Mouse (Mus musculus) embryo, embryonic 10.5 days (tissue): ENCODE results near the gene Fmnl3.

Experiments used
- DNase-seq: peaks from one replicate; pipeline ENCODE4 v3.0.0-alpha.2; 2015; ENCODE audit warnings: low spot score

The Fmnl3 gene

DNA sequence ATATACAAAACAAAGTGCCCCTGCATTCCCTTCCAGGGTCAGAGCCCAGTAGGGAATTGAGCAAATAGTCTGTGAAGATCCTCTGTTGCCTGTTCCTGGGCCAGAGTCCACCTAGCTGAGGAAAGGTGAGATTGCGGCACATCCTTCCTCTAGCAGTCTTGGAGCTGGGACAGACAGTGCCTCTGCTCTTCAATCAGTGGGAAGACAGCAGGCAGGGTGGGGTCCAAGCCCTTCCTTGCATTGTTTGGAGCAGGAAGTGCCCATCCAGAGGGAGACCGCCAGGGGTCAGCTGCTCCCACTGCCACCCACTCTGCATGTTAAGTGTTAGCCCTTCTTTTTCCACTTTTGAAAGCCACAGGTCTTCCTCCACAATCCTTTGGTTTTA lies 53.0 kb downstream of the Fmnl3 start:
- DNase-seq, result peak; percentile 9

DNA sequence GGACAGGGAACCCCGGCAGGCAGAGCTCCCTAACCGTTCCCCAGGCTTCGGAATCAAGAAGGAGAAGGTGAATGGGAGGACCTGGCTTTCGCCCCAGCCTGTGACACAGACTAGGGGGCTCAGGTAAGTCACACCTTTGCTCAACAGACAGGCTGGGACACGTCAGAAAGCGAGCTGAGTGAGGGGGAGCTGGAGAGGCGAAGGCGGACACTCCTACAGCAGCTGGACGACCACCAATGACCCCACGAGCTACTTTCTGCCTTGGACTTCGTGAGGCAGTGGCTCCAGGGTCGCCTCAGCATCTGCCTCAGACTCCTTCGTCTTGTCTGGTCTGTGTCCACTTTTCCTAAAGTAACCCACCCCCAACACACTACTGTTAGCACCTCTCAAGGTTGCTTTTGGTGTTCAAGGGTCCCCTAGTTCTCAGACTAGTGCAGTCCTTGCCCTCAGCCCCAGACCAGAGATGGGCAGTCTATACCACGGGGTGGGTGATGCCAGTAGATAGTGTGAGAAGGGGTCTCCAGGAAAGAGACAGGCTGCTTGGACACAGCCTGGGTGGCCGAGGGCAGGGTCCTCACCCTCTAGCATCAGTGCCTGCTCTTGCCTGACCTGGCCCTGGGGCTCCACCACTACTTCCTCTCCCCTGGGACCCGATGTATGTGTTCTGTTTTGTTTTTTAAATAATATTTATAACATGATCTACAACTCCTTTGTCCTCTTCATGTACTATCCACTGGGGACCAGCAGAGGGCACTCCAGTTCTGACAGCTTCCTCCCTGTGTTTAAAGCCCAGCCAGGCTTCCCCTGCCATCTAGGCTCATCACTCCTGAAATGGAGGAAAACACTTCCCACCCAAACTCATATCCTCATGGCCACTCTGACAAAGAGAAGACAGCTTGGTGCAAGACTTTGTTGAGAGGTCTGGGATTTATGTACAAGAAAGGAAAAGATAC lies 53.7 kb downstream of the Fmnl3 start:
- DNase-seq, result peak; percentile 85

DNA sequence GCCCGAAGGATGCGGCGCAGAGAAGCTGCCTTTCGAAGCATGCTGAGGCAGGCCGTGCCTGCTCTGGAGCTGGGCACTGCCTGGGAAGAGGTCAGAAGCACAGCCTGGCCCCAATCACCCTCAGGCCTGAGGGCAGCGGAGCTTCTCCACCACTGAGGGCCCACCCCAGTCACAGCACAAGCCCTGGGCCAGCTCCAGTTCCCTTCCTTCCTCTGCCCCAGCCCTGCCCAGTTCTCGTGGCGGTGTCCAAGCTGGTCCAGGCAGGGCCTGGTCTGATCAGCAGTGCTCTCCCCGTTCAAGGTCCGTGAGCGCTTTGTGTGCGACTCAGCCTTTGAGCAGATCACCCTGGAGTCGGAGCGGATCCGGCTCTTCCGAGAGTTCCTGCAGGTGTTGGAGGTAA lies 55.4 kb downstream of the Fmnl3 start:
- no peak for DNase-seq

DNA sequence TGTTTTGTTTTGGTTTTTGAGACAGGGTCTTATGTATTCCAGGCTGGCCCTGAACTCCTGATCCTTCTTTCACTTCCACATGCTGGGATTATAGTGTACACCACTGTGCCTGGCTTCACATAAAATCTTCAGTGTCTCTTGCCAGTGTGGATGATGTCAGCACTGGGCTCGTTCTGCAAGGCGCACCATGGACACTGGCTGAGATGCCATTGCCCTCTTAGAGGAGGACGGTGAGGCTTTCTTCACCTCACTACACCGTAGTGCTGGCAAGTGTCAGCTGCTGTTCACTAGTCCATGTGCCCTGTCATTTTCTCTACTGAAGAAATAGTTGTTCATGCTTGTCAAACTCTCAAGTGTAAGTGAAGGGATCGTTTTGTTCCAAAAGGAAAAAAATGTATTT lies 59.7 kb downstream of the Fmnl3 start:
- no peak for DNase-seq

- no peak for DNase-seq
Observed at GRCm38 (mm10) chr15:99309549-99309948, 60.7 kb downstream of the Fmnl3 start.

- no peak for DNase-seq
Observed at GRCm38 (mm10) chr15:99307476-99307875, 62.8 kb downstream of the Fmnl3 start.

DNA sequence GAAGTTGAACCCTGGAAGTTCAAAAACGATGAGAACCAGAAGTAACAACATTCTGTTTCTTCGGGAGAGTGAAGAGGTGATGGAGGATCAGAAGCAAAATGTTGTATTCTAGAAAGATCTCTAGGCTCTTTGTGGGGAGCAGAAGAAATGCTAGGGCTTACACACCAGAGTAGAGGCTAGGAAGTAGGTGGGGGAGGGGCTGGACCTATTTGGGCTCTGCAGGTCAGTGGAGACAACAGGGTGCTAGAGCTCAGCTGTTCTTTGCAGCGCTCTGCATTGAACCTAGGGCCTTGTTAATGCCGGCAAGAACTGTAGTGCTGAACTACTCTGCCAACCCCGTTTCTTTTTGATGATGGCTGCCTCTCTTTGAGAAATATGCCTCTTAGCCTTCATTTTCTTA lies 74.1 kb downstream of the Fmnl3 start:
- DNase-seq, result no peak

DNA sequence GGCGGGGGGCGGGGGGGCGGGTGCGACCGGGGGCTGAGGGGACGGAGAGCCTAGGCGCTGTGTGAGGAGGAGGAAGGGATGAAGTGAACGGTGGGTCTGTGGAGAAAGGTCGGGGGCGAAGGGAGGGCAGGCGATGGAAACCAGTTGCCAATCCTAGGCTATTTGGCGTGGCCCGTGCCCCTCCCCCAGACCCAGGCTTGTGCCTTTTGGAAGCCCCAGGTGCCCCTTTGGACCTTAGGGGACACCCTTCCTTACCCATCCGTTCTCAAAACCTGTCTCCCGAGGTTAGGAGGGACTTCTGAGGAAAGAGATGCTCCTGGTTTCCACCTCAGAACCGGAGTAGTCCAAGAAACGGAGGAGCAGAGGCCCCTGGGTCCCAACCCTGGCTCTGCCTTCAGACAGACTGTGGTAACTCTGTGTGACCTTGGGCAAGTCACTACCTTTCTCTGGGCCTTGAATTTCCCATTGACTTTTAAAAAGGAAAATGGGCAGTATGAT lies 74.7 kb downstream of the Fmnl3 start, which contains the start of gene Fam186b:
Gene Fam186b, minus strand, starts transcription at position 405 of the 498 bp plus-strand sequence.
- DNase-seq, result peak; percentile 58

DNA sequence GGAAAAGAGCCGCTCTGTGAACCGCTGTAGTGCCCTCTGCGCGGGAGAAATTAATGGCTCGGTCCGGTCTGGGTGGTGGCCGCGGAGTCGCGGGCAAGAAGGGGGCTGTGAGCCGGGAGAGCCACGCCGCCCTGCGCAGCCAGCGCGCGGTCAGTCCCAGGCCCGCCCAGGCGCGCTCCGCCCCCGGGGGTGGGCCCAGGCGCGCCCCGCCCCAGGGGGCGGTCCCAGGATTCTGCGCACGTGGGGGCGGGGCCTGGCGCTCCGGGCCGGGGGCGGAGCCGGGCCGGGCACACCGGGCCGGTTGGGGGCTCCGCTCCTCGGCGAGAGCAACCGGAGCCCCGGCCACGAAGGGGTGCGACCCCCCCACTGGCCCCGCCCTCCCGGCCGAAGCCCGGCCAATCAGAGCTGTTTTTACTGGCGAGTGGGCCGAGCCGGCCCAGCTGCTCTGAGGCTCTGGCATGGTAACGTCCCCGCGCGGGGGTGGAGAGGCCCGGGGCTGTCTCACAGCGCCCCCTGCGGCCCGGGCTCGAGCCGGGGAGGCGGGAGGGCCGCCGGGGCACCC lies 75.4 kb downstream of the Fmnl3 start, which contains the start of gene Prpf40b:
Gene Prpf40b, plus strand, starts transcription at position 275 of the 562 bp plus-strand sequence.
- peak; percentile 92 for DNase-seq

GRCm38 (mm10) chr15:99294287-99294686 lies 76.0 kb downstream of the Fmnl3 start:
- peak; percentile 34 for DNase-seq

GRCm38 (mm10) chr15:99290586-99290985 lies 79.7 kb downstream of the Fmnl3 start:
- no peak for DNase-seq

- DNase-seq, result no peak
Observed at GRCm38 (mm10) chr15:99285189-99285535, 85.1 kb downstream of the Fmnl3 start.

DNA sequence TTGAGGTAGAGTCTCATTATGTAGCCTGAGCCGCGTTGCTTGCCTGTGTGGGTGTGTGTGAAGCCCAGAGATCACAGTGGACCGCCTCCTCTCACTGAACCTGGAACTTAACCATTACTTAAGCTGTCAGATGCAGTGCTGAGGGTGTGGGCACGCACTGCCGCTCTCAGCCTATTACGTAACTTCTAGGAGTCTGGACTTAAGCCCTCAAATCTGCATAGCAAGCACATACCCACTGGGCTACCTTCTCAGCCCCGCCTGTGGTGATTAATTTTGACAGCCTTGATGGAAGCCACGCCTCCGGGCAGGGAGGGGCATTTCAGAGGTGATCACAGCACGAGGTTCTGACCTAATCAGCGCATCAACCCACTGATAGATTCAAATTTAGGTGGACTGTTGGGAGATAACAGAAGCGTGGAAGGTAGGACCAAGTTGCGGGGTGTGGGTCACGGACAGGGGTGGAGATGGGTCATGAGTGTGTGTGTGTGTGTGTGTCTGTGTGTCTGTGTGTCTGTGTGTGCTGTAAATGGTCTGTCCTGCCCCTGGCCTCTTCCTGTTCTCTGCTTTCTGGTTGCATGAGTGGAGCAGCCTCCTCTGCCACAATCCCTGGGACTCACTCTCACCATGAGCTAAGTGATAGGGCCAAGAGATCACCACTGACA lies 85.6 kb downstream of the Fmnl3 start:
- peak; percentile 12 for DNase-seq

- peak; percentile 11 for DNase-seq
Observed at GRCm38 (mm10) chr15:99283456-99283855, 86.8 kb downstream of the Fmnl3 start.

- no peak for DNase-seq
Observed at GRCm38 (mm10) chr15:99278271-99278670, 92.0 kb downstream of the Fmnl3 start.

DNA sequence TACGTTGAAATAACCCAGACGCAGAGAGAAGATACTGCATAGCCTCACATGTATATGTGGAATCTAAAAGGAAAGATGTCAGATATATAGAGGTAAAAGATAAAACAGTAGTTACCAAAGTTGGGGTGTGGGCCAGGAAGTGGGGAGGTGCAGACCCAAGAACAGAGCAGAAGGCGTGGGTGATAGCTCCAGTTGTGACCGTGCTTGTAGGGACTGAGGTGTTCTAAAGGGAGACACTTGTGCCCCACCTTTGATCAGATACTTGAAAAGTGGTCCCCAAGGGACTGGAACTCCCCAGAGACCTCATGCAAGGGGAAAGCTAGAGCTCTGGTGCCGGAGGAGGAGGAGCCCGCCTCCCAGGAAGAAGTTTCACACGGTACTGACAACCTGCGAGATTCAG lies 94.2 kb downstream of the Fmnl3 start:
- no peak for DNase-seq
